Mouse (Mus musculus) bone marrow, adult 2 months (tissue): Measurements from ENCODE around the gene Cdc6.

Experiments used
- CTCF ChIP-seq: fragments of 200-500 bp; IDR thresholded peaks from 2 replicates; pipeline ENCODE4 v1.5.1; 2011; ENCODE audit warnings: low read length, control low read depth; ENCODE audit not compliant: control insufficient read depth, insufficient read depth
- POLR2A ChIP-seq: fragments of 200-500 bp; IDR thresholded peaks from 2 replicates; pipeline ENCODE4 v1.6.1; 2011; ENCODE audit warnings: low read depth, mild to moderate bottlenecking, control low read depth, low read length, borderline replicate concordance; ENCODE audit not compliant: control insufficient read depth

DNA sequence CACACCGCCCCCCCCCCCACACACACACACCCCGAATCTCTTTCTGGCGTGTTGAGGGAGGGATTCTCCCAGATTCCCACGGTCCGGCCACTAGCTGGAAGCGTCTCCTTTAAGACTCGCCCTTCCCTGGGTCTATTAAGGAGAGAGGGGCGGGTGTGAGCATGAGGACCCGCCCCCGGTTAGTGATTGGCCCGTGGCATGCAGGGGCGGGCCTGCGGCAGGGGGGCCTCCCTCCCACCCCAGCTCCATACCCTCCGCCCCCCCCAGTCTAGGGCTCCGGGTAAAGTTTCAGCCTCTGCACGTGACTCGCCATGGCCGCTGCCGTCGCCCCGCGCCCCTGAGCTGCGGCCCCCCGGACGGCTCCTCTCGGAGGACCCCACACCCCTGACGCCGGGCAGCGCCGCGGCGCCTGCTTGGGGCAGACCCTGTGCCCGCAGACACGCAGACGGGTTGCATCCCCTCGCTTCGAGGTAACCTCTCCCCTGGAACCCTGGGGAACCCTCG lies 29.9 kb downstream of the Cdc6 start:
- no peak; the same call in 1 of the 2 replicates for TF ChIP-seq POLR2A
- TF ChIP-seq CTCF, result no peak
